Mouse (Mus musculus) embryonic facial prominence, embryonic 15.5 days (tissue): ENCODE measurements around the gene Tcp10b. TPM values are rescaled to one million over a fixed set of nuclear protein-coding genes. Genes with fewer than 3 reads are reported as not detected.
"Not testable (repeated sequence)": the region's sequence is repeated elsewhere in the genome, so short reads cannot be mapped to it uniquely, and the experiment has no call there.

Experiments
- ATAC-seq: fragments of 200-750 bp; cut with Nextera tagmentation; 2 replicates; pipeline ENCODE4 v1.8.0; 2017; ENCODE audit warnings: low read depth, moderate TSS enrichment; ENCODE audit not compliant: insufficient number of reproducible peaks, low FRiP score, low TSS enrichment
- H3K27ac ChIP-seq: fragments of 300-500 bp; sonication (generic); replicated peaks from 2 replicates; pipeline ENCODE4 v1.5.1; 2015; ENCODE audit warnings: mild to moderate bottlenecking, inconsistent platforms
- H3K27me3 ChIP-seq: fragments of 300-500 bp; sonication (generic); 2 replicates; pipeline ENCODE4 v1.6.1; 2015; ENCODE audit warnings: inconsistent platforms
- H3K36me3 ChIP-seq: fragments of 300-500 bp; sonication (generic); 2 replicates; pipeline ENCODE4 v1.6.1; 2015; ENCODE audit warnings: mild to moderate bottlenecking, inconsistent platforms
- H3K4me1 ChIP-seq: fragments of 300-500 bp; sonication (generic); 2 replicates; pipeline ENCODE4 v1.6.1; 2015; ENCODE audit warnings: inconsistent platforms
- H3K4me2 ChIP-seq: fragments of 300-500 bp; sonication (generic); replicated peaks from 2 replicates; pipeline ENCODE4 v1.6.1; 2015; ENCODE audit warnings: mild to moderate bottlenecking, inconsistent platforms
- H3K4me3 ChIP-seq: fragments of 300-500 bp; sonication (generic); replicated peaks from 2 replicates; pipeline ENCODE4 v1.5.1; 2015; ENCODE audit warnings: mild to moderate bottlenecking, inconsistent platforms
- H3K9ac ChIP-seq: fragments of 300-500 bp; sonication (generic); 2 replicates; pipeline ENCODE4 v1.6.1; 2015; ENCODE audit warnings: inconsistent platforms
- H3K9me3 ChIP-seq: fragments of 300-500 bp; sonication (generic); replicated peaks from 2 replicates; pipeline ENCODE4 v1.6.1; 2016; ENCODE audit warnings: inconsistent platforms
- WGBS: fragments of 180-500 bp; shearing (Covaris S2); methylation state at CpG from one replicate; pipeline ENCODE4 v1.1.7; 2015; 5-methylcytosine and 5-hydroxymethylcytosine counted together
- polyA plus RNA-seq: library from polyadenylated mRNA; unstranded; fragments of >200 nt; fragmentation: Nextera tagmentation; extraction: Ambion mirVana; gene quantifications from 2 replicates; pipeline ENCODE4 v1.2.1, GENCODE M21; 2015

Gene Tcp10b
- 0.27 and 0.29 TPM in 2 replicates for polyA plus RNA-seq

DNA sequence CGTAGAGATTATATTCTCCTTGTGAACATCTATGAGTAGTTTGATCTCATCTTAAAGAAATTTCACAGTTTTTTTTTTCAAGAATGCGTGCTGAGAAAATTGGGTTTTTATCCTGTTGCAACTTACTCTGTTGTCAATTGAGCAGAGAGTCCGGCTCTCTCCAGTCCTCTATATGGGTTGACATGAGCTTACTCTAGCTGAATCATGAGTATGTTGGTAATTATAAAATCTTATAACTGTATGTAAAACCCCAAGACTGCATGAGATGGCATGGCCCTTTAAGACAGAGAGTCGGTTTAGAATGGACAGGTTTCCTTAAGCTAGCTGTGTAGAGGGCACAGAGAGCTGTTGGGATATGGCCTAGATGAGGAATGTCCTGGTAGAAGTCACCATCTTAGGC, at the start of gene Tcp10b:
Tcp10b (plus strand) TSS at position 301 of the 400 bp plus-strand sequence.
- H3K27me3 ChIP-seq, H3K4me3 ChIP-seq, H3K36me3 ChIP-seq, H3K9me3 ChIP-seq, H3K4me2 ChIP-seq, H3K4me1 ChIP-seq, H3K27ac ChIP-seq, H3K9ac ChIP-seq, ATAC-seq: not testable (repeated sequence)
- WGBS, result 84% methylated on average over 4 of the region's 4 CpGs

DNA sequence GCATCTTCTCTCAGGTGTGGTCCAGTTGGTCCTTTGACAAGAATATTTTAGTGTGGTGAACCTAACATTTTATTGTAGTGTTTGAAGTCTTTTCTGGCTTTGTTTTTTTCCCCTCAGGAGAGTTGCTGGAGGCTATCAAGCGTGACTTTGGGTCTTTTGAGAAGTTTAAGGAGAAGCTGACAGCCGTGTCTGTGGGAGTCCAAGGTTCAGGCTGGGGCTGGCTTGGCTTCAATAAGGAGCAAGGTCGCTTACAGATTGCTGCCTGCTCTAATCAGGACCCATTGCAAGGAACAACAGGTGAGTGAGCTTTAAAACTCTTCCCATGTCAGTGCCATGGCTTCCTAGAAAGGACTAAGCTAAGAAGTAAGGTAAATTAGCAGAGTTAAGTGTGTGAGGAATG, 47.6 kb upstream of the Tcp10b start:
- 70% methylated on average over 3 of the region's 3 CpGs for WGBS

DNA sequence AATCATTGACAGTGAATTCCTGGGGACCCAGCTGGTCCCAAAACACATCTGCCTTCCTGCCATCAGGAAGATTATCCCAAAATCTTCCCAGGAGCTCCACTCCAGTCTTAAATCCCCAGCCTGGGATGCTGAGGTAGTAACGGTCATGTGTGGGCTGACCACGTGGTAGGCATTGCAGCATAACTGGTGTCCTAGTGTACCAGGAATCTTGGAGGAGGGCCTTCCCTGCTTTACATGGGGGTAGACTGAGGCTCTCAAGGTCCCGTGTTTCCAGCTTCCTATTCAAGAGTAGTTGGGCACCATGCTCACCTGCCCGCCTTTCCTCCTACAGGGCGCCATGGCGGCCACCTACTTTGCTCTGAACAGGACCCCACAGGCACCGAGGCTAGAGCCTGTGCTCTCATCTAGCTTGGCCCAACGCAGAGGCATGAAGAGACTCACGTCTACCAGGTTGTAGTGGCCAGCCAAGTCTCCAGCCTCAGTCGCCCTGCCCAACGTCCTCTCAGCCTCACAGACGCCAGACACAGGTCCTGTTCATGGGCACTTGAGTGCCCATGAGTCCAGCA, 24.2 kb upstream of the Tcp10b start:
- not testable (repeated sequence) for H3K4me2 ChIP-seq, H3K36me3 ChIP-seq, H3K4me1 ChIP-seq, H3K27ac ChIP-seq, H3K27me3 ChIP-seq, H3K9me3 ChIP-seq, H3K4me3 ChIP-seq, H3K9ac ChIP-seq
- WGBS, result 79% methylated on average over 4 of the region's 12 CpGs
- ATAC-seq, result peak; percentile 24; the same call in 1 of the 2 replicates

More for the DNA sequence above, 47.6 kb upstream of the Tcp10b start:
- Histone ChIP-seq H3K4me1 (peaks cover 8% of the 10 kb centered on the region), H3K27ac (no peak overlapping the region), H3K4me3 (no peak overlapping the region), H3K9ac (no peak overlapping the region), H3K36me3 (peaks cover 49% of the 10 kb centered on the region), H3K4me2 (no peak overlapping the region), H3K27me3 (no peaks in the 10 kb centered on the region), H3K9me3 (no peaks in the 10 kb centered on the region)
- no peak for ATAC-seq

DNA sequence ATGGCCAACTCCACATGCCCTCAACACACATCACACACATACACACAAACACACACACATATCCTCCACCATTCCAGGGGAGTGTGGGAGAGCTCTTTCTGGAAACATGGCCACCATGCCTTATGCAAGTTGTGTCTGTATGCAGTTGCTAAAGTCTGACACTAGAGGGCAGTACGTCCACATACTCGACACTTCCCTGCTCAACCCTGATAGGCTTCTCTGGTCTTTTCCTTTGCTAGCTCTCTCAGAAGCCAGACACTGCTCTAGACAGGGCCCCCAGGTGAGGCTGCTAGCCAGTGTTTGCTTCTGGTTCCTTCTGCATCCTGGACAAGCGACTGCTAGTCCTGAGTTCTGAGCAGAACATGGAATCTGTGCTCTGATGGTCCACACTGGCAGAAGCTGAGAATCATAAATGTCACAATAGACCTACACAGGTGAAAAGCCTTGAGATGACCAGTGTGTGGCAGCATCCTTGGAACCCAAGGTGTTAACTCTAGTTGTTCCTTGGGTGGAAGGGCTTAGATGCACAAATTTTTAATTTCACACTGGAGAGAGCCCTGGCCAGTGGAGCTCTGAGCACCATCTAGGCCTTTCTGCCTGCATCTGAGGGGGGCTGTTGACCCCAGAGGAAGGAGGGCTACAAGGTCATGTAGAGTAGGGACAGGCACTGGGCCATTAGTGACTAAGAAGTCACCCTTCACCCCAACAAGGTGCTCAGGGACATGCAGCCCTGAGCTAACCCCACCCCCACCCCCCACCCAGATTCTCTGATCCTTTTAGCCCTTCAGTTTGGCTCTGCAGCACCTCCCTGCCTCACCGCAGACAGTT, 16.8 kb upstream of the Tcp10b start:
- H3K27ac ChIP-seq, H3K4me1 ChIP-seq, H3K36me3 ChIP-seq, H3K9ac ChIP-seq, H3K4me3 ChIP-seq, H3K9me3 ChIP-seq, H3K4me2 ChIP-seq, H3K27me3 ChIP-seq: not testable (repeated sequence)
- peak; percentile 9; the same call in 1 of the 2 replicates for ATAC-seq
- 16% methylated on average over 4 of the region's 4 CpGs for WGBS

DNA sequence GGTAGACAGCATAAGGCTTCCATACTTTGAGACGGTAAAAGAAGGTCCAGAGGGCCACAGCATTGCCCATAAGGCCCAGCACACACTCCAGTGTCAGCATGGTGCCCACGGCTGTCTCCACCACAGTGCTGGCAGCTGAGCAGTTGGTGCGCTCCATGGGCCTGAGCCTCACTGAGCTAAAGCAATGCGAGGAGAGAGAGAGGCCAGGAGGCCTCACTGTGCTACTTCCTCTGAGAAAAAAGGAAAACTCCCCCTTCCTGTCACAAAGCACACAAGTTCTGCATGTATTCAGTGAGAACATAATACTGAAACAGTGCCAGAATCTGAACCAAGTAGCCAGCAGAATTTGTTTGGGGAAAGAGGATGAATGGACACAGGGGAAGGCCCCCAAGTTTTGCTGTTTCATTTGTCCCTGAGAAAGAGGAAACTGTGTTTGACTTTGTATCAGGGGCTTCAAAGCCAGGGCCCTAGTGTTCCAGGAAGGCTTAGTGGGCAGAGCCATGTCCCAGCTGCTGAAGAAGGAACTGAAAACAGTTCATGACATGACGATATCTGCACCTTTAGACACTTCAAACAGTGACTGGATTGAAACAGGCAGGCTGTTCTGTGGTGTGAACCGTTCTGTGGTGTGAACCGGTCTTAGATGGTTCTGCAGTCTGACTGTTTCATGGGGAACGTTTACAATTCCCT, 8.6 kb upstream of the Tcp10b start, which contains the start of gene Gpr31b:
Gpr31b (minus strand) TSS at position 173 of the 690 bp plus-strand sequence.
- WGBS, result 86% methylated on average over 2 of the region's 8 CpGs
- not testable (repeated sequence) for H3K36me3 ChIP-seq, ATAC-seq, H3K4me1 ChIP-seq, H3K9me3 ChIP-seq, H3K27me3 ChIP-seq, H3K9ac ChIP-seq, H3K4me3 ChIP-seq, H3K4me2 ChIP-seq, H3K27ac ChIP-seq

DNA sequence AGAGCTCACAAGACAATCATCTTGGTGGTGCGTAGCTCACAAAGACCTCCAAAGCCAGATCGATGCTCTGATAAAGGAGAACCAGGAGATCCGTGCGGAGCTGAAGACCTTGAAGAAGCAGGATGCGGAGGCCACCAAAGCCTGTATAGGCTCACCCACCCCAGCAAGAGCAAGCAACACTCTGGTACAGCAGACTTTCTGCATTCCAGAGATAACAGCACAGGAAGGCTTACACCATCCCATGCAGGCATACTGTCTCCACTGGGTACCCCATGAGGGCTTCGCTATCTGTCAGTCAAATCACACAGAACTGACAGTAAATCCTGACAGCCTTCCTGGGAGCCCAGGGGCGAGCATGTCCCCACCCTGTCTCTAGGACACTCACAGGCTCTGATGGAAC, 2.0 kb downstream of the Tcp10b start:
- H3K9ac ChIP-seq, H3K4me2 ChIP-seq, H3K9me3 ChIP-seq, H3K27ac ChIP-seq, H3K4me1 ChIP-seq, H3K4me3 ChIP-seq, H3K27me3 ChIP-seq, H3K36me3 ChIP-seq, ATAC-seq: not testable (repeated sequence)
- 75% methylated on average over 5 of the region's 7 CpGs for WGBS

DNA sequence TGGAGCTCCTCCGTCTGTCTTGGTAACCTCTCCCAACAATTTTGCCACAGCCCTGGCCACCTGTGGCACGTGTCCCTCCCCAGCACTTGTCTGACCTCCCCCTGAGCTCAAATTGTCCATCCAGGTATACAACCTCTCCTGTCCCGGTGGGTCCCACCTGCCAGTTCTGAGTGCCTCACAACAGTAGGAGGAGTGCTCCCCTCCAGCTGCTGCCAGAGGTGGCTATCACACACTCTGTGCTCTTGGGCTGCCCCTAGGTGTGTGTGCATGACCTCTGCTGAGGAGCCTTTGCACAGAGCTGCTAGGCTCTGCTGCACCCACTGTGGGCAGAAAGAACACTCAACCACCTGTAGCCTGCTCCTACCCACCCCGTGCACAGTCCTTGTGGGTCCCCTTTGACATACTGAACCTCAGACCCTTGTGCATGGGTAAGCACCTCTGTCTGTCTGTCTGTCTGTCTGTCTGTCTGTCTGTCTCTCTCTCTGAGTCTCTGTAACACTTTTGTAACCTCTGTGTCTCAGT, 7.0 kb downstream of the Tcp10b start:
- 83% methylated on average over 1 of the region's 4 CpGs for WGBS
- not testable (repeated sequence) for H3K9me3 ChIP-seq, H3K27me3 ChIP-seq, H3K36me3 ChIP-seq, H3K4me2 ChIP-seq, H3K4me1 ChIP-seq, H3K9ac ChIP-seq, H3K4me3 ChIP-seq, H3K27ac ChIP-seq
- ATAC-seq, result 0 out of 2 replicates have a peak, but pooled peaks have one; percentile 22

DNA sequence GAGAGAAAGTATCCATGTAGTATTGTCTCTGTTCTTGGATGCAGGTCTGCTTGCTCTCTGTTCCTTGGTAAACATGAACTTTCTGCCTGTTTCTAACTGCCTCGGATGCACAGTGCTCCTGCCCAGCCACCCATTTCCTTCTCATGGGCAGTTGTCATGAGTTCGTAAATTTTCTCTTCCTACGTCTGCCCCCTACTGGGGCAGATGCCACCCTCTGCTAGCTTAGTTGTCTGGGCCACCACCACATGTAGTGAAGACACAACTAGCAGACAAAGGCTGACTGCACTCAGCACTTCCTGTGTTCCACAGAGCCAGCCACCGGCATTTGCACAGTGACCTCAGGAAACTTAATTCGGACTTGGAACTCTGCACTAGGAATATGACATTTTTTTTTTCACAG, 8.3 kb downstream of the Tcp10b start:
- not testable (repeated sequence) for ATAC-seq, H3K27me3 ChIP-seq, H3K4me3 ChIP-seq, H3K9me3 ChIP-seq, H3K9ac ChIP-seq, H3K36me3 ChIP-seq, H3K27ac ChIP-seq, H3K4me2 ChIP-seq, H3K4me1 ChIP-seq
- 79% methylated on average over 3 of the region's 5 CpGs for WGBS

DNA sequence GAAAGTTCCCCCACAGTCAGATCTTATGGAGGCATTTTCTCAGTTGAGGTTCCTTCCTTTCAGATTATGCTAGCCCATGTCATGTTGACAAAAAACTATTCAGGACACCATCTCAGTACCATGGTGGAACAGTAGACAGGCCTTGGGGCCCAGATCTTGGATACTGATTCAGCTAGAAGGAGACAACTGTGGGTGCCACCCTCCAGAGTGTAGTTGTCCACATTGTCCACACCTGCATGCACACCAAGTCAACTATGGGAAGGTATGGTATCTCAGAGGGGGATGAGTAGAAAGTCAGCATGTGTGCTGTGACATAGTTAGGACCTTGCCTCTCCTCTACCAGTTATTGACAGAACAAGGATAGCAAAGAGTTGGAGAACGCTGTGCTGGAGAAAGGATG, 30.6 kb downstream of the Tcp10b start:
- not testable (repeated sequence) for H3K4me3 ChIP-seq, H3K27ac ChIP-seq, H3K4me2 ChIP-seq, H3K4me1 ChIP-seq, H3K27me3 ChIP-seq, H3K9me3 ChIP-seq, H3K9ac ChIP-seq, H3K36me3 ChIP-seq
- ATAC-seq, result peak; percentile 24; the same call in 1 of the 2 replicates
- 67% methylated on average over 1 of the region's 1 CpGs for WGBS

DNA sequence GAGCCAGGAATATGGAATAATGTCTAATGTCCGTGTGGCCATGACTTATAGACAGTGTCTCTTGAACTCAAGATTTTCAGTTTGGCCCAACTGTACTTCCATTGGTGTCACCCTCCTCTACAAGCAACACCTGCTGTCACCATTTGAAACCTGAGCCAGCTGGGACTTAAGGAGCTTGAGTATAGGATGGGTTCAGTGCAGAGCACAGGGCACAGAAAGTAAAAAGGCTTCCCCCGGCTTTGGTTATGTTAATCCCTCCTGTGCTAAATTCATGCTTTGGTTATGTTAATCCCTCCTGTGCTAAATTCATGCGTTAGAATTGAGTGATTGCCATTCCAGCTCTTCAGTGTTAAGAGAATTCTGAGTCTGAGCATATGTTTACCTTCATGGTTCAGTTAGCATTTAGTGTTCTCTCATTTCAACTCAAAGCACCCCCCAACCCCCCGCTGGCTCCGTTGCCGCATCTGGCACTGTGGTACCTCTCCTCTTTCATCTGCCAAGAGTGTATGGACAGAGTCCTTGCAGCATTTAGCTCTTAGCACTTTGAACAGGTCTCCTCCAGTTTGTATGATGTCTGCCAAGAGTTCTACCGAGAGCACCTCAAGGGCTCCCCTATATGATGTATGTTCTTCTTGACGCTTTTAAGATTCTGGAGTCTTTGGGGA, 31.3 kb downstream of the Tcp10b start:
- not testable (repeated sequence) for H3K4me2 ChIP-seq, H3K36me3 ChIP-seq, ATAC-seq, H3K9me3 ChIP-seq, H3K9ac ChIP-seq, H3K4me1 ChIP-seq, H3K27me3 ChIP-seq, H3K27ac ChIP-seq, H3K4me3 ChIP-seq
- WGBS, result 52% methylated on average over 7 of the region's 8 CpGs

DNA sequence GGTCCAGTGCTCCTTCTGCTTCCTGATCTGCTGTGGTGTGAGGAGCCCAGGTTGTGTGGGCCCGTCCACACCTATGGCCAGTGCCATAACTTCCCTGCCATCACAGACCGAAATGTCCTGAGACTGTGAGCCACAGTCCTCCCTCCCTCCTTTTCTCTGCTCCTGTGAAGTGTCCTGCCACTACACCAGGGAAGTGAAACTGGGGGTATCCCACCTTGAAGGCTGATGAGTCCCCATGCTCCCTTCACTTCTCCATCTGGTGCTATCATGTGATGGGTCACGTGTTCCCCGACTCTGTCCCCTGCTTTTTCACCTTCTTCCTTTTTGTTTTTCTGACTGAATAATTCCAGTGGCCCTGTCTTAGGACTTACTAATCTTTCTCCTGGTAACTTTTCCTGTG, 32.1 kb downstream of the Tcp10b start:
- 96% methylated on average over 3 of the region's 4 CpGs for WGBS

More for the DNA sequence above, 32.1 kb downstream of the Tcp10b start:
- H3K27ac ChIP-seq, H3K36me3 ChIP-seq, H3K4me3 ChIP-seq, H3K4me1 ChIP-seq, H3K9me3 ChIP-seq, ATAC-seq, H3K9ac ChIP-seq, H3K4me2 ChIP-seq, H3K27me3 ChIP-seq: not testable (repeated sequence)
